Mouse (Mus musculus): Measurements from ENCODE around the gene Adap2.

DNA sequence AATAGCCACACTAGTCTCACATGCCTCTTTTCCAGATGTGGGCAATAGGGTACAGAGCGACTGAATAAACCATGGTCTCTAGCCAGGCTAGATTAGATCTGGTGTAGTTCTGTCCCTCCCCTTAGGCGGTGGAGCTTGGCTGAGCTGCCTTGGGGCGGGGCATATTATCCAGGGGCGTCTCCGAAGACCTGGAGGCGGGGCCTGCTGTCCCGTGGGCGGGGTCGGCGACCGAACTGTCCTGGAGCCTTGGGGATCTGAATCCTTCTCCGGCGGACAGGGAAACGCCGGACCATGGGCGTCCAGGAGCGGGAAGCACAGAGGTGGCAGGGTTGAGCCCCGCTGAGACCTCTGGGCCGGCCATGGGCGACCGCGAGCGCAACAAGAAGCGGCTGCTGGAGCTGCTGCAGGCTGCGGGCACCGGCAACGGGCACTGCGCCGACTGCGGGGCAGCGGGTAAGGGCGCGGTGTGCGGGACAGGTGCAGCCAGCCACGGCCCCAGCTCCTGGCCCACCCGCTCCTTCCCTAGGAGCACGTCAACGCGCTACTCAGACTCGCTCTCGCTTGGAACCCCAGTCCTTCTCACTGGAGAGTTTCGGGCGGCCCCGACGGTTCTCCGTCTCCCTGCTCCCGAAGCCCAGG is at the start of gene Adap2:
- no peak for TF ChIP-seq CEBPB (IDR thresholded peaks at IDR 0.05; ENCODE audit: insufficient read depth, poor library complexity, severe bottlenecking)
- no peak for TF ChIP-seq POLR2A (IDR thresholded peaks at IDR 0.05; ENCODE audit: insufficient read length, low read depth)
- TF ChIP-seq TCF12 (IDR thresholded peaks at IDR 0.05; ENCODE audit: insufficient read depth, poor library complexity, severe bottlenecking) = no peak
- TF ChIP-seq MAX (IDR thresholded peaks at IDR 0.05; ENCODE audit: low read depth) = no peak
